19 mouse cellular contexts compared by ENCODE assay signal in the genomic region with DNA sequence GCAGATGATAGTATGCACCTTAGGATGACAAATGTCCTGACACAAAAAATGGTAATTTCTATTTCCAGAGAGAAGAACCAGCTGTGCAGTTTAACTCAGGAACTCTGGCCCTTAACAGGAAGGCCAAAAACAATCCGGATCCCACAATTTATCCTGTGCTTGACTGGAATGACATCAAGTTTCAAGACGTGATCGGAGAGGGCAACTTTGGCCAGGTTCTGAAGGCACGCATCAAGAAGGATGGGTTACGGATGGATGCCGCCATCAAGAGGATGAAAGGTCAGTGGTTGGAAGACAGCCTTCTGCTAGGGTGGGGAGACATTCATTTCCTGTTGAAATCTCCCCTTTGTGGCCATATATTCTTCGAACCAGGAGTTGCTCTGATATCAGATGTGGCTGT.
DNase-seq lines count a peak whose midpoint lies in the region; ATAC-seq and TF ChIP-seq lines count a peak whose summit lies in the region.
"Had no signal": no experiment of that assay in that cellular context is flagged by ENCODE, and none has a peak within 500 bp of the region (broad histone marks: within the 10 kb centered on the region; RNA-seq: fewer than 3 reads in every experiment).

No protein-coding gene starts in this region.

- 75% methylated on average over 7 of the region's 7 CpGs for WGBS in kidney, embryonic 15.5 days
- 96% methylated on average over 7 of the region's 7 CpGs for WGBS in forebrain, embryonic 10.5 days
- WGBS in thymus, adult 2 months = 84% methylated on average over 7 of the region's 7 CpGs

- H3K9me3 ChIP-seq in kidney, embryonic 15.5 days (replicated peaks) = no peaks in the 10 kb centered on the region
- H3K9me3 ChIP-seq in forebrain, embryonic 10.5 days = no peaks in the 10 kb centered on the region
- H3K9me3 ChIP-seq: embryonic facial prominence, embryonic 10.5 days; heart, embryonic 15.5 days; hindbrain, embryonic 13.5 days had no signal

- H3K9ac ChIP-seq in kidney, embryonic 15.5 days = no peak overlapping the region
- H3K9ac ChIP-seq: heart, embryonic 15.5 days; hindbrain, embryonic 13.5 days had no signal

- no peak for ATAC-seq in kidney, embryonic 15.5 days (replicated peaks; ENCODE audit: low FRiP score)
- ATAC-seq: forebrain, embryonic 16.5 days; hindbrain, postnatal 0 days had no signal

- no peak overlapping the region for H3K4me2 ChIP-seq in kidney, embryonic 15.5 days
- H3K4me2 ChIP-seq: heart, embryonic 11.5 days; heart, embryonic 15.5 days; hindbrain, embryonic 13.5 days had no signal

- no peaks in the 10 kb centered on the region for H3K27me3 ChIP-seq in kidney, embryonic 15.5 days
- no peaks in the 10 kb centered on the region for H3K27me3 ChIP-seq in forebrain, embryonic 10.5 days (ENCODE audit: poor library complexity, severe bottlenecking)
- H3K27me3 ChIP-seq in thymus, adult 2 months (ENCODE audit: control insufficient read depth, insufficient read depth, low read length) = no peaks in the 10 kb centered on the region
- H3K27me3 ChIP-seq: heart, embryonic 15.5 days; hindbrain, embryonic 13.5 days had no signal

- TF ChIP-seq POLR2A in thymus, adult 2 months (IDR thresholded peaks at IDR 0.05; ENCODE audit: control insufficient read depth, extremely low read depth, insufficient read depth, low read length, poor library complexity) = no peak

- H3K27ac ChIP-seq in kidney, embryonic 15.5 days = no peak overlapping the region
- no peak overlapping the region for H3K27ac ChIP-seq in forebrain, embryonic 10.5 days
- H3K27ac ChIP-seq in thymus, adult 2 months (ENCODE audit: control insufficient read depth, insufficient read depth, low read length) = no peak overlapping the region
- H3K27ac ChIP-seq: embryonic facial prominence, embryonic 10.5 days; heart, adult 2 months; heart, embryonic 15.5 days; hindbrain, embryonic 13.5 days; hindbrain, postnatal 0 days had no signal

- DNase-seq in adrenal gland, adult 8-10 months = peak; percentile 21
- no peak for DNase-seq in adrenal gland, postnatal 10 days
- DNase-seq in kidney, adult 8-10 months = peak; percentile 37 to 65
- peak; percentile 15 to 19 for DNase-seq in adrenal gland, postnatal 36 days
- DNase-seq in kidney, postnatal 14 days = peak; percentile 64
- no peak for DNase-seq in forebrain, embryonic 10.5 days (ENCODE audit: extremely low spot score, low spot score)
- no peak for DNase-seq in thymus, adult 2 months
- DNase-seq: cerebellum, adult 2 months; cerebellum, postnatal 10 days; gastrocnemius, postnatal 10 days; heart, adult 2 months; heart, postnatal 14 days had no signal

- no peaks in the 10 kb centered on the region for H3K36me3 ChIP-seq in kidney, embryonic 15.5 days
- no peaks in the 10 kb centered on the region for H3K36me3 ChIP-seq in forebrain, embryonic 10.5 days (replicated peaks)
- no peaks in the 10 kb centered on the region for H3K36me3 ChIP-seq in thymus, adult 2 months (ENCODE audit: control insufficient read depth, insufficient read depth, low read length)
- H3K36me3 ChIP-seq: embryonic facial prominence, embryonic 10.5 days; hindbrain, embryonic 13.5 days had no signal

- no peak for TF ChIP-seq CTCF in thymus, adult 2 months (IDR thresholded peaks at IDR 0.05; ENCODE audit: borderline replicate concordance, control insufficient read depth, extremely low read depth, insufficient read depth, low read length, poor library complexity)

- 0 out of 2 replicates have a peak, but pooled peaks cover 16% of the 10 kb centered on the region for H3K4me1 ChIP-seq in kidney, embryonic 15.5 days
- no peaks in the 10 kb centered on the region for H3K4me1 ChIP-seq in forebrain, embryonic 10.5 days
- H3K4me1 ChIP-seq in thymus, adult 2 months (replicated peaks; ENCODE audit: control insufficient read depth, insufficient read depth, low read length) = no peaks in the 10 kb centered on the region
- H3K4me1 ChIP-seq: embryonic facial prominence, embryonic 10.5 days; heart, embryonic 15.5 days; hindbrain, embryonic 13.5 days had no signal

- no peak overlapping the region for H3K4me3 ChIP-seq in kidney, embryonic 15.5 days (replicated peaks)
- no peak overlapping the region for H3K4me3 ChIP-seq in forebrain, embryonic 10.5 days
- no peak overlapping the region for H3K4me3 ChIP-seq in thymus, adult 2 months (ENCODE audit: control insufficient read depth, insufficient read depth, low read length)
- H3K4me3 ChIP-seq: embryonic facial prominence, embryonic 10.5 days; heart, adult 2 months; heart, embryonic 15.5 days; hindbrain, embryonic 13.5 days had no signal

Comparison
In these comparisons a context has a peak if more than half of its experiments do, and no peak if none do; other contexts are left out.
1. DNase-seq: peak in adrenal gland, adult 8-10 months (single experiment), kidney, adult 8-10 months (2 of 2), adrenal gland, postnatal 36 days (2 of 2) and kidney, postnatal 14 days (single experiment); none in adrenal gland, postnatal 10 days (single experiment), forebrain, embryonic 10.5 days (single experiment) and thymus, adult 2 months (single experiment).